ENCODE assay signal across 19 mouse cellular contexts in the genomic region with DNA sequence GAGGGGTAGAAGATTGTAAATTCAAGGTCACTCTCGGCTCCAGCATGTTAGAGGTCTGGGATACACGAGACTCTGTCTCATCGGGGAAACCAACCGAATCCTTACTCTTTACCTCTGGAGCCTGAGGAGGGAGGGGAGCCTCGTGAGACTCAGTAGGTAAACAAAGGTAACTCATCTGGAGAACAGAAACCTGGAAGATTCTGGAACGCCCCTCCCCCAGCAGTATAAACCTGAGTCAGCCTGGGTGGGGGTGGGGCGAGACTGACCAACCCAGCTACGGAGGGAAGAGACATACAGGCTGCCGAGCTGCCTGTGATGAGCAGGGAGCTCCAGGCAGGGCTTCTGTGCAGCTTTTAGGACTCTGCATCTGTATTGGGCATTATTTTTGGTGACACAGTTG. TPM values are rescaled to one million over a fixed set of nuclear protein-coding genes. Genes with fewer than 3 reads are reported as not detected.
DNase-seq lines count a peak whose midpoint lies in the region; ATAC-seq and TF ChIP-seq lines count a peak whose summit lies in the region.
"Had no signal": no experiment of that assay in that cellular context is flagged by ENCODE, and none has a peak within 500 bp of the region (broad histone marks: within the 10 kb centered on the region; RNA-seq: fewer than 3 reads in every experiment).

No protein-coding gene starts in this region.

- H3K4me1 ChIP-seq in heart, embryonic 14.5 days (ENCODE audit: control insufficient read depth in 2 of 2, insufficient read depth in 2 of 2, low read length in 2 of 2) = peaks cover 4 to 8% of the 10 kb centered on the region in 2 experiments
- H3K4me1 ChIP-seq in lung, postnatal 0 days (ENCODE audit: insufficient read depth, low read depth, low read length) = no peaks in the 10 kb centered on the region
- H3K4me1 ChIP-seq in limb, embryonic 14.5 days (ENCODE audit: control insufficient read depth, insufficient read depth, low read length) = peaks cover 8% of the 10 kb centered on the region
- H3K4me1 ChIP-seq in forebrain, embryonic 13.5 days = peaks cover 17% of the 10 kb centered on the region; the same call in 1 of the 2 replicates

- peak overlapping the region; percentile 50 for H3K4me2 ChIP-seq in heart, embryonic 14.5 days (ENCODE audit: low read length)
- no peak overlapping the region for H3K4me2 ChIP-seq in lung, postnatal 0 days (replicated peaks; ENCODE audit: low read depth, low read length)
- H3K4me2 ChIP-seq in limb, embryonic 14.5 days (replicated peaks; ENCODE audit: low read depth, low read length, severe bottlenecking) = 0 out of 2 replicates have a peak overlapping the region, but pooled peaks have one; percentile 13
- H3K4me2 ChIP-seq in forebrain, embryonic 13.5 days = no peak overlapping the region
- H3K4me2 ChIP-seq: hindbrain, embryonic 12.5 days; neural tube, embryonic 12.5 days; stomach, embryonic 15.5 days had no signal

- no peak for DNase-seq in heart, adult 9 months (ENCODE audit: low spot score in 2 of 2)
- peak; percentile 18 for DNase-seq in lung, postnatal 0 days (ENCODE audit: low spot score)
- DNase-seq in lung, postnatal 14 days = no peak
- peak; percentile 71 for DNase-seq in ZHBTc4 (ENCODE audit: low read depth, low spot score)
- no peak for DNase-seq in limb, embryonic 14.5 days (ENCODE audit: low spot score)
- no peak for DNase-seq in left cerebral cortex, adult 9 months (ENCODE audit: low spot score in 2 of 2)
- DNase-seq: cerebellum, postnatal 14 days; gastrocnemius, postnatal 25 days; kidney, adult 2 months; lung, postnatal 10 days; right cerebral cortex, adult 18-20 months; spleen, adult 18-20 months had no signal

- no peaks in the 10 kb centered on the region for H3K36me3 ChIP-seq in heart, embryonic 14.5 days (ENCODE audit: control insufficient read depth, insufficient read depth, low read length)
- H3K36me3 ChIP-seq in lung, postnatal 0 days (ENCODE audit: insufficient read depth, low read length) = no peaks in the 10 kb centered on the region
- H3K36me3 ChIP-seq in limb, embryonic 14.5 days (ENCODE audit: control insufficient read depth, insufficient read depth, low read length) = no peaks in the 10 kb centered on the region
- no peaks in the 10 kb centered on the region for H3K36me3 ChIP-seq in forebrain, embryonic 13.5 days (ENCODE audit: poor library complexity, severe bottlenecking)
- H3K36me3 ChIP-seq: embryonic facial prominence, embryonic 10.5 days; hindbrain, embryonic 12.5 days; neural tube, embryonic 12.5 days; stomach, embryonic 15.5 days had no signal

- 27% methylated on average over 9 of the region's 9 CpGs for WGBS in heart, embryonic 14.5 days
- 39% methylated on average over 9 of the region's 9 CpGs for WGBS in lung, postnatal 0 days
- 25% methylated on average over 9 of the region's 9 CpGs for WGBS in limb, embryonic 14.5 days
- 51% methylated on average over 9 of the region's 9 CpGs for WGBS in forebrain, embryonic 13.5 days

- peak; percentile 56 for TF ChIP-seq EP300 in lung, postnatal 0 days (IDR thresholded peaks at IDR 0.05)

- H3K9me3 ChIP-seq in heart, embryonic 14.5 days (ENCODE audit: control insufficient read depth, low read length) = no peaks in the 10 kb centered on the region
- H3K9me3 ChIP-seq in lung, postnatal 0 days (ENCODE audit: low read length) = no peaks in the 10 kb centered on the region
- H3K9me3 ChIP-seq in limb, embryonic 14.5 days (ENCODE audit: control insufficient read depth, low read length) = no peaks in the 10 kb centered on the region
- H3K9me3 ChIP-seq in forebrain, embryonic 13.5 days (replicated peaks) = no peaks in the 10 kb centered on the region
- H3K9me3 ChIP-seq: embryonic facial prominence, embryonic 10.5 days; hindbrain, embryonic 12.5 days; neural tube, embryonic 12.5 days; stomach, embryonic 15.5 days had no signal

- H3K9ac ChIP-seq in heart, embryonic 14.5 days (ENCODE audit: low read length) = peak overlapping the region; percentile 25; the same call in 1 of the 2 replicates
- H3K9ac ChIP-seq in lung, postnatal 0 days (replicated peaks; ENCODE audit: low read depth) = no peak overlapping the region
- no peak overlapping the region for H3K9ac ChIP-seq in limb, embryonic 14.5 days (ENCODE audit: low read depth, low read length, severe bottlenecking)
- H3K9ac ChIP-seq in forebrain, embryonic 13.5 days = no peak overlapping the region
- H3K9ac ChIP-seq: hindbrain, embryonic 12.5 days; liver, embryonic 14.5 days; neural tube, embryonic 12.5 days; stomach, embryonic 15.5 days had no signal

- no peaks in the 10 kb centered on the region for H3K27me3 ChIP-seq in heart, embryonic 14.5 days (ENCODE audit: control insufficient read depth, insufficient read depth, low read length)
- no peaks in the 10 kb centered on the region for H3K27me3 ChIP-seq in lung, postnatal 0 days (replicated peaks; ENCODE audit: insufficient read depth, low read length)
- no peaks in the 10 kb centered on the region for H3K27me3 ChIP-seq in limb, embryonic 14.5 days (ENCODE audit: control insufficient read depth, insufficient read depth, low read length)
- no peaks in the 10 kb centered on the region for H3K27me3 ChIP-seq in forebrain, embryonic 13.5 days
- H3K27me3 ChIP-seq: hindbrain, embryonic 12.5 days; stomach, embryonic 15.5 days had no signal

- ATAC-seq in heart, embryonic 14.5 days (ENCODE audit: insufficient number of reproducible peaks, insufficient read depth, low FRiP score, low read depth) = no peak
- peak; percentile 52 for ATAC-seq in lung, postnatal 0 days
- no peak for ATAC-seq in limb, embryonic 14.5 days (ENCODE audit: low FRiP score, low read depth)
- ATAC-seq in forebrain, embryonic 13.5 days = no peak

- no peak for TF ChIP-seq POLR2A in limb, embryonic 14.5 days (IDR thresholded peaks at IDR 0.05; ENCODE audit: borderline replicate concordance, extremely low read depth, insufficient read depth, insufficient read length)

- H3K27ac ChIP-seq in heart, embryonic 14.5 days (replicated peaks in 1 of 2; ENCODE audit: control insufficient read depth in 1 of 2, insufficient read depth in 1 of 2, low read depth in 2 of 2, low read length in 2 of 2) = no peak overlapping the region
- no peak overlapping the region for H3K27ac ChIP-seq in lung, postnatal 0 days (ENCODE audit: low read length)
- no peak overlapping the region for H3K27ac ChIP-seq in limb, embryonic 14.5 days (replicated peaks; ENCODE audit: low read depth, low read length)
- no peak overlapping the region for H3K27ac ChIP-seq in forebrain, embryonic 13.5 days
- H3K27ac ChIP-seq: embryonic facial prominence, embryonic 10.5 days; hindbrain, embryonic 12.5 days; liver, embryonic 14.5 days; neural tube, embryonic 12.5 days; stomach, embryonic 15.5 days had no signal

- H3K4me3 ChIP-seq in heart, embryonic 14.5 days (ENCODE audit: control insufficient read depth in 1 of 2, insufficient read depth in 1 of 2, low read depth in 1 of 2, low read length in 2 of 2) = no peak overlapping the region
- no peak overlapping the region for H3K4me3 ChIP-seq in lung, postnatal 0 days (ENCODE audit: low read depth, low read length)
- no peak overlapping the region for H3K4me3 ChIP-seq in limb, embryonic 14.5 days (replicated peaks; ENCODE audit: low read length)
- H3K4me3 ChIP-seq in forebrain, embryonic 13.5 days = no peak overlapping the region
- H3K4me3 ChIP-seq: embryonic facial prominence, embryonic 10.5 days; hindbrain, embryonic 12.5 days; neural tube, embryonic 12.5 days; stomach, embryonic 15.5 days had no signal

- TF ChIP-seq CTCF in lung, postnatal 0 days (IDR thresholded peaks at IDR 0.05) = no peak

RNA-seq across cellular contexts. Expression of a gene that starts 21.1 kb away (rescaled TPM):
- polyA plus RNA-seq in heart, embryonic 14.5 days (2014; fragmentation: Nextera tagmentation; extraction: Ambion mirVana) = 0.26 and 0.46 TPM in 2 replicates
- 6.7 and 6.9 TPM in 2 replicates for polyA plus RNA-seq in lung, postnatal 0 days (2015; fragmentation: Nextera tagmentation; extraction: Ambion mirVana)
- polyA plus RNA-seq in limb, embryonic 14.5 days (2012; rRNA removed) = 2.1 and 2.3 TPM in 2 replicates
- polyA plus RNA-seq in limb, embryonic 14.5 days (2014; fragmentation: Nextera tagmentation; extraction: Ambion mirVana) = 1.5 and 1.9 TPM in 2 replicates
- polyA plus RNA-seq in forebrain, embryonic 13.5 days (2015; fragmentation: Nextera tagmentation; extraction: Ambion mirVana) = 0.50 and 0.74 TPM in 2 replicates

RNA-seq across cellular contexts. Expression of a gene that starts 26.9 kb away (rescaled TPM):
- 0.27 and 0.92 TPM in 2 replicates for polyA plus RNA-seq in heart, embryonic 14.5 days (2014; fragmentation: Nextera tagmentation; extraction: Ambion mirVana)
- 2.3 and 2.5 TPM in 2 replicates for polyA plus RNA-seq in lung, postnatal 0 days (2015; fragmentation: Nextera tagmentation; extraction: Ambion mirVana)
- 3.2 and 3.6 TPM in 2 replicates for polyA plus RNA-seq in limb, embryonic 14.5 days (2012; rRNA removed)
- polyA plus RNA-seq in limb, embryonic 14.5 days (2014; fragmentation: Nextera tagmentation; extraction: Ambion mirVana) = 2.2 and 2.4 TPM in 2 replicates
- polyA plus RNA-seq in forebrain, embryonic 13.5 days (2015; fragmentation: Nextera tagmentation; extraction: Ambion mirVana) = 1.8 TPM in 2 replicates

Comparison
In these comparisons a context has a peak if more than half of its experiments do, and no peak if none do; other contexts are left out.
1. DNase-seq: peak in lung, postnatal 0 days (single experiment) and ZHBTc4 (single experiment); none in heart, adult 9 months (0 of 2), lung, postnatal 14 days (single experiment), limb, embryonic 14.5 days (single experiment) and left cerebral cortex, adult 9 months (0 of 2).
2. H3K4me2 ChIP-seq: peak in heart, embryonic 14.5 days (single experiment) and limb, embryonic 14.5 days (single experiment); none in lung, postnatal 0 days (single experiment) and forebrain, embryonic 13.5 days (single experiment).